Mouse (Mus musculus): ENCODE results near the gene Vmn1r203.
"Not testable (repeated sequence)": the region's sequence is repeated elsewhere in the genome, so short reads cannot be mapped to it uniquely, and the experiment has no call there.

Gene Vmn1r203

GRCm38 (mm10) chr13:22517814-22518213, at the start of gene Vmn1r203:
Vmn1r203 (plus strand) TSS chr13:22518114.
- no peak for DNase-seq

DNA sequence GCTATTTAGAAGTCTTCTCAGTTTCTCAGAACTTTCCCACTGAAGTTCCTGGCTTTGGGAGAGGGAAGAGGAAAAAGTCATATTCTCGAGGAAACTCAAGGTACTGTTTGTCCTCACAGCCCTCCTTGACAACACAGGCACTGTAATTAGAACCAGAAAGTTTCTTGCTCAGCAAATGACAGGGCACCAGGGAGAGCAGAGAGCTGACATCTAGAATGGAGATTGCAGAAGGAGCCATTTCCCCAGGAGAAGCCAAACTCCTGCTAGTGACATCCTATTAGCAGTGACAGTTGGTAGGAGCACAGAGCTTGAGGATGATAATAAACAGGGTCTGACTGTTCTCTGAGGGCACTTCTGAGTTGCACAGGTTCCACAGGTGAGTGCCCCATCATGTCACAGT, 46.3 kb upstream of the Vmn1r203 start, which contains the start of gene Vmn1r201:
Gene Vmn1r201, plus strand, starts transcription at position 301 of the 400 bp plus-strand sequence.
- DNase-seq, result no peak

DNA sequence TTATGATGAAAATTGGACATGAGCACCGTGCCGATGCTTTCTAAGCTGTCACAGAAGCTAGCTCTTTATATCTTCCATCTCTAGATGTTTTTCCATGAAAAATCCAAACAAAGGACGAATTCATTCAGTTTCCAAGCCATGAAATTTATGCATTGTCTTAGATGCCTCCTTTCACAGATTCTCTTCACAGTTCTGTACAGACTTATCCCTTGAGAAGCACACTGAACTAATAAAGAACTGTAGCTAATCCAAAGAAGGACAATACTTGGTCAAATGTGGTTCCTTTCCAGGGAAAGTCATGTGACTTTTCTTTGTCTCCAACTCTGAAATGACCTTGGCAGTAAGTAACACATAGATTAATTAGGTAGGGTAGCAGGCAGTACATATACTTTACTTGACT, 15.5 kb upstream of the Vmn1r203 start:
- no peak for DNase-seq

DNA sequence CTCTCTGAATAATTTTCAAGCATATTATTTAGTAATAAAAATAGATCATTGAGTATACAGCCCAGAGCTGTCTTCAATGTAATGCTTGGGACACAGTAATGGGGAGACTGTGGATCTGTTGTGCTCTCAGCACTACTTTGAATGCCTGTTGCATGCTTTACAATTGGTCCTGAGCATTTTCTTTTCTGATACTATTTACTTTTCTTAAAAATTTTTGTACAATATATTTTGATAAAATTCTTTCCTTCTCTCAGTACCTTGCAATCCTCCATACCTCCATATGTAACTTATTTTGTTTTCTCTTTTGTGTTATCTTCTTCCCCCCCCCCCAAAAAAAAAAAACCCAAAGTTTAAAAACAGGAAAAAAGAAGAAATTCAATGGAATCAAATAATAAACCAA, 12.6 kb upstream of the Vmn1r203 start, which contains the start of gene Vmn1r202:
Gene Vmn1r202, minus strand, starts transcription at position 101 of the 400 bp plus-strand sequence.
- no peak for DNase-seq

DNA sequence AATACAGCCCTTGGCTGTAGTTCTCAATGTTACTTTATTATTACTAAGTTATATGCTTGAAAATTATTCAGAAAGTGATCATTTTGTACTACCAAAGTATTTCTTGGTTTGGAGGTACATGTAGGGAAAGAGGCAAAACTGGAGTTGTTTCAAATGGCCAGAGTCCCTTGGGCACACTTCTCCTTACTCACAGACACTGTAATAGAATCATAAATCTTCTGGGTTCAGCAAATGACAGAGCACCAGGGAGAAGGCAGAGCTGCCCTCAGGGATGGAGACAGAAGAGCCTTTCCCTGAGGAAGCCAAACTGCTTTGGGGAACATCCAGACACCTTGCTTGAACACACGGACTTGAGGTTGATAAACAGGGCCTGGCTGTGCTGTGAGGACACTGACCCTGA, 35.0 kb downstream of the Vmn1r203 start, which contains the start of gene Vmn1r204:
Gene Vmn1r204, plus strand, starts transcription at position 301 of the 400 bp plus-strand sequence.
- DNase-seq, result not testable (repeated sequence)

DNA sequence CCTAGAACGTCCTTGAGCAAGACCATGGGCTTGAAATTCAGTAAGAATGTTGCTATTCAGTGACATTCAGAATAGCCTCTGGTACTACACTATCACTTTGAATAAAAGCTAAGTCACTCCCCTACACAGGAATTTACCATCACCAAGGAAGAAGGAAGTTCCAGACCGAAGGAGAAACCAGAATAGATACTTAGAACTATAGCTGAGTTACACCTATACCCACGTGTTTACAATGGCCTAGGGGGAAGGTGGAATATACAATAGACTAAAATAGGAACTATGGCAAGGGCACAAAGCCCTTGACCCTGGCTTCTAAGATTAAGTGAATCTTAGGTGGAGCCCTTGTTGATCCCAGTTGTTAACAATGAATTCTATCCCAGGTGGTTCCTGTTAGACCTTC, 57.0 kb downstream of the Vmn1r203 start:
- DNase-seq, result not testable (repeated sequence)

All from cerebellum, postnatal 14 days (tissue).